ENCODE assay signal across 9 mouse cellular contexts in genomic region chrX:133690822-133691221, GRCm38 (mm10). TPM values are rescaled to one million over a fixed set of nuclear protein-coding genes. Genes with fewer than 3 reads are reported as not detected.
DNase-seq lines count a peak whose midpoint lies in the region; ATAC-seq and TF ChIP-seq lines count a peak whose summit lies in the region.
"Had no signal": no experiment of that assay in that cellular context is flagged by ENCODE, and none has a peak within 500 bp of the region (broad histone marks: within the 10 kb centered on the region; RNA-seq: fewer than 3 reads in every experiment).

No protein-coding gene starts in this region.

- H3K4me3 ChIP-seq in forebrain, postnatal 0 days (ENCODE audit: low read depth, low read length), result peak overlapping the region; percentile 50
- no peak overlapping the region for H3K4me3 ChIP-seq in liver, embryonic 15.5 days (replicated peaks)

- peak overlapping the region; percentile 56; the same call in 1 of the 2 replicates for H3K9ac ChIP-seq in forebrain, postnatal 0 days
- H3K9ac ChIP-seq in liver, embryonic 15.5 days, result no peak overlapping the region

- DNase-seq in cerebellum, postnatal 14 days, result peak; percentile 8 to 9
- no peak for DNase-seq in cerebellum, adult 9-10 months
- DNase-seq in 3134 (ENCODE audit: extremely low read depth, insufficient read length, low spot score), result peak; percentile 33
- no peak for DNase-seq in forebrain, postnatal 0 days
- DNase-seq in layer of hippocampus, adult 9-10 months (ENCODE audit: low spot score), result no peak
- DNase-seq in layer of hippocampus, adult 9-11 months, result no peak
- DNase-seq in frontal cortex, adult 2 months (ENCODE audit: extremely low spot score in 1 of 2, low spot score in 1 of 2), result no peak
- DNase-seq: layer of hippocampus, postnatal 36 days had no signal

- no peak for TF ChIP-seq CTCF in forebrain, postnatal 0 days (IDR thresholded peaks at IDR 0.05; ENCODE audit: low read depth)

- WGBS in forebrain, postnatal 0 days, result 26% methylated on average over 11 of the region's 11 CpGs
- 12% methylated on average over 11 of the region's 11 CpGs for WGBS in liver, embryonic 15.5 days (ENCODE audit: insufficient replicate concordance)

- ATAC-seq in forebrain, postnatal 0 days, result no peak
- no peak for ATAC-seq in liver, embryonic 15.5 days (ENCODE audit: insufficient read depth)

- H3K4me2 ChIP-seq in forebrain, postnatal 0 days (ENCODE audit: low read depth), result peak overlapping the region; percentile 67
- peak overlapping the region; percentile 10; the same call in 1 of the 2 replicates for H3K4me2 ChIP-seq in liver, embryonic 15.5 days

- H3K27ac ChIP-seq in forebrain, postnatal 0 days (ENCODE audit: low read depth, low read length), result peak overlapping the region; percentile 24; the same call in 1 of the 2 replicates
- H3K27ac ChIP-seq in liver, embryonic 15.5 days (replicated peaks), result no peak overlapping the region

- no peaks in the 10 kb centered on the region for H3K36me3 ChIP-seq in forebrain, postnatal 0 days (ENCODE audit: insufficient read depth)
- H3K36me3 ChIP-seq in liver, embryonic 15.5 days (replicated peaks), result no peaks in the 10 kb centered on the region

- H3K9me3 ChIP-seq in forebrain, postnatal 0 days (ENCODE audit: low read length), result no peaks in the 10 kb centered on the region
- no peaks in the 10 kb centered on the region for H3K9me3 ChIP-seq in liver, embryonic 15.5 days (replicated peaks)

- H3K27me3 ChIP-seq in forebrain, postnatal 0 days (ENCODE audit: insufficient read depth, low read length), result no peaks in the 10 kb centered on the region
- H3K27me3 ChIP-seq in liver, embryonic 15.5 days, result peaks cover 60% of the 10 kb centered on the region

- no peaks in the 10 kb centered on the region for H3K4me1 ChIP-seq in forebrain, postnatal 0 days (ENCODE audit: insufficient read depth)
- H3K4me1 ChIP-seq in liver, embryonic 15.5 days (replicated peaks), result no peaks in the 10 kb centered on the region

RNA-seq across cellular contexts. Expression of gene Pcdh19, which starts 2.0 kb away (rescaled TPM):
- total RNA-seq in forebrain, postnatal 0 days (2014; rRNA removed), result 44.9 and 67.1 TPM in 2 replicates
- polyA plus RNA-seq in forebrain, postnatal 0 days (2015; fragmentation: Nextera tagmentation; extraction: Ambion mirVana), result 15.8 and 23.6 TPM in 2 replicates
- polyA plus RNA-seq in liver, embryonic 15.5 days (2015; fragmentation: Nextera tagmentation; extraction: Ambion mirVana), result 0.44 and 0.46 TPM in 2 replicates
- polyA plus RNA-seq in frontal cortex, adult 2 months (2012; rRNA removed), result 7.0 and 10.5 TPM in 2 replicates

Comparison
In these comparisons a context has a peak if more than half of its experiments do, and no peak if none do; other contexts are left out.
1. DNase-seq: peak in cerebellum, postnatal 14 days (2 of 2) and 3134 (single experiment); none in cerebellum, adult 9-10 months (single experiment), forebrain, postnatal 0 days (single experiment), layer of hippocampus, adult 9-10 months (single experiment), layer of hippocampus, adult 9-11 months (single experiment) and frontal cortex, adult 2 months (0 of 2).